Mouse (Mus musculus) ES-E14 (cell line): ENCODE measurements at regions not wholly inside any gene's neighbourhood (a gene's known extent, or its start where the extent isn't known, plus 50 kb on each side); places are given as distances from the start of the nearest gene placed in this dataset.

Source experiments
- DNase-seq: peaks from one replicate; pipeline ENCODE4 v3.0.0-alpha.2; 2013; ENCODE audit warnings: low read depth, low spot score
- H3K27ac ChIP-seq: 2 replicates; pipeline ENCODE4 v1.5.1; 2012; ENCODE audit warnings: low read depth, mild to moderate bottlenecking, low read length, moderate library complexity, mixed read lengths; ENCODE audit not compliant: poor library complexity, insufficient read depth, severe bottlenecking
- H3K36me3 ChIP-seq: 2 replicates; pipeline ENCODE4 v1.6.1; 2012; ENCODE audit warnings: mild to moderate bottlenecking, low read length, moderate library complexity, mixed read lengths; ENCODE audit not compliant: control insufficient read depth, poor library complexity, insufficient read depth, severe bottlenecking
- H3K4me1 ChIP-seq, 2 experiments: fragments of 150-350 bp in 1 of 2; sonication (generic) in 1 of 2; 2 replicates each; pipeline ENCODE4 v1.6.1; 2012; ENCODE audit warnings: low read length in 2 of 2, mild to moderate bottlenecking in 1 of 2, mixed read lengths in 1 of 2; ENCODE audit not compliant: control insufficient read depth in 2 of 2, insufficient read depth in 2 of 2, poor library complexity in 1 of 2
- H3K4me3 ChIP-seq, 2 experiments: fragments of 150-350 bp in 1 of 2; sonication (generic) in 1 of 2; 2 replicates each; pipeline ENCODE4 v1.5.1; 2012; ENCODE audit warnings: low read length in 2 of 2, low read depth in 1 of 2, mild to moderate bottlenecking in 1 of 2, mixed read lengths in 1 of 2; ENCODE audit not compliant: insufficient read depth in 1 of 2, poor library complexity in 1 of 2, severe bottlenecking in 1 of 2
- H3K9ac ChIP-seq: 2 replicates; pipeline ENCODE4 v1.6.1; 2012; ENCODE audit warnings: low read depth, mild to moderate bottlenecking, low read length, mixed read lengths; ENCODE audit not compliant: poor library complexity, insufficient read depth, severe bottlenecking
- H3K9me3 ChIP-seq: fragments of 150-350 bp; sonication (generic); 2 replicates; pipeline ENCODE4 v1.6.1; 2012; ENCODE audit warnings: low read depth, mild to moderate bottlenecking, low read length; ENCODE audit not compliant: control insufficient read depth, insufficient read depth
- CHD2 ChIP-seq: IDR thresholded peaks from 2 replicates; pipeline ENCODE4 v1.6.1; 2014; ENCODE audit warnings: mild to moderate bottlenecking, low read depth, low read length, inconsistent platforms
- HCFC1 ChIP-seq: IDR thresholded peaks from 2 replicates; pipeline ENCODE4 v1.6.1; 2012; ENCODE audit warnings: low read length, inconsistent platforms, borderline replicate concordance; ENCODE audit not compliant: insufficient read depth
- MAFK ChIP-seq: IDR thresholded peaks from 2 replicates; pipeline ENCODE4 v1.6.1; 2014; ENCODE audit warnings: mild to moderate bottlenecking, low read depth, low read length, inconsistent platforms; ENCODE audit not compliant: insufficient read depth
- ZC3H11A ChIP-seq: IDR thresholded peaks from 2 replicates; pipeline ENCODE4 v1.6.1; 2012; ENCODE audit warnings: low read depth, mild to moderate bottlenecking, inconsistent platforms, low read length, borderline replicate concordance
- ZNF384 ChIP-seq: IDR thresholded peaks from 2 replicates; pipeline ENCODE4 v1.6.1; 2012; ENCODE audit warnings: low read depth, low read length, inconsistent platforms
- in situ Hi-C, 2 experiments: fragments of 600-800 bp; cut with MboI; formaldehyde crosslinking; loops; one replicate each; pipeline ENCODE4 v1.15.1; 2025; ENCODE audit warnings: low sequenced_read_pairs in 2 of 2, inconsistent platforms in 1 of 2; ENCODE audit not compliant: unreplicated experiment in 2 of 2

DNA sequence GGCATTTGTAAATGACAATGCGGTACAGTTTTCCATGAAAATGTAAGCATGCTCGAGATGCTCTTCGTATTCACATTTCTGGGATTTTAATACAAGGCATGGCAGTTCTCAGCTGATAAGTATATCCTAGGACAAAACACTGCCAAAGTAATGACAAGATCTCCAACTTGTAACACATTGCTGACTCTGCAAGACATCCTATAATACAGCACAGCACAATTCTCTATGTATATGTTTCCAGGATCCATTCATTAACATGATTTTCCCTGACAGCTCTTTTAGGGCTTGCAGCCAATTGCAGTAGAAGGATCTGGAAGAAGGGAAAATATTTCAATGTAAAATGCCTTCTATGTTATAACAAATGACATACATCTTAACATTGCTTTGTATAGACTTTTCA lies 2346.1 kb upstream of the Gm12353 start:
- DNase-seq: no peak
- Histone ChIP-seq H3K9me3 (no peaks in the 10 kb centered on the region), H3K4me1 (no peaks in the 10 kb centered on the region), H3K9ac (no peak overlapping the region), H3K27ac (no peak overlapping the region), H3K36me3 (no peaks in the 10 kb centered on the region), H3K4me3 (no peak overlapping the region)
- in situ Hi-C loops: no loop called here
- TF ChIP-seq ZC3H11A: no peak
- TF ChIP-seq MAFK: no peak
- TF ChIP-seq ZNF384: no peak
- no peak for TF ChIP-seq CHD2
- no peak for TF ChIP-seq HCFC1

DNA sequence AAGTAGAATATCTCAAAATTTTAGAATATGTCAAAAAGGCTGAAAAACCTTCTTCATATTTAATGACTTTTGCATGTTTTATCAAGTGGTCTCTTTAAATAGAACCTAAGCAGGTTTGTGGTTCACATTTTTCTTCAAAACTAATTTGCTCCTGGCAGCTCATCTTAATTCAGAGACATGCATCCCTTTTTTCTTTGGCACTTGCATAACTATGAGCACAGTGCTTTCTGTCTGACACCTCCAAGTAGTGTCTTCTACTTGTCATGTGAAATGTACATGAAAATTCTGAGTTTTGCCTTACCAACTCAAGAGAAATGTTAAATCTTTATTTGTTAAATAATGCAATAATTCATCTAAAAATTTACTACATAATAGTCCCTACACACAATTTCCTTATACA lies 2343.5 kb upstream of the Gm12353 start:
- in situ Hi-C loops: no loop called here
- TF ChIP-seq CHD2: no peak
- Histone ChIP-seq H3K27ac (no peak overlapping the region), H3K9ac (no peak overlapping the region), H3K36me3 (no peaks in the 10 kb centered on the region), H3K9me3 (no peaks in the 10 kb centered on the region), H3K4me3 (no peak overlapping the region), H3K4me1 (no peaks in the 10 kb centered on the region)
- no peak for DNase-seq

DNA sequence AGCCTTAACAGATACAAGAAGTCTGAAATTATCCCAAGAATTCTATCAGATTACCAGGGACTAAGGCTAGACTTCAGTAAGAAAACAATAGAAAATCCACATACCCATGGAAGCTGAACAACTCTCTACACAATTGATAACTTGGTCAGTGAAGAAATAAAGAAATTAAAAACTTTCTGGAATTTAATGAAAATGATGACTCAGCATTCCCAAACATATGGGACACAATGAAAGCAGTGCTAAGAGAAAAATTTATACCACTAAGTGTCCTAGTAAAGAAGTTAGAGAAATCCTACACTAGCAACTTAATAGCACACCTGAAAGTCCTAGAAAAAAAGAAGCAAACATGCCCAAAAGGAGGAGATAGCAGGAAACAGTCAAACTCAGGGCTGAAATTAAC lies 2306.1 kb upstream of the Gm12353 start:
- no peak for DNase-seq
- H3K4me3 ChIP-seq: no peak overlapping the region
- H3K9ac ChIP-seq: no peak overlapping the region
- TF ChIP-seq MAFK (peak; percentile 95), CHD2 (no peak), ZC3H11A (no peak), HCFC1 (no peak), ZNF384 (no peak)
- H3K36me3 ChIP-seq: no peaks in the 10 kb centered on the region
- no peaks in the 10 kb centered on the region for H3K4me1 ChIP-seq
- H3K9me3 ChIP-seq: no peaks in the 10 kb centered on the region
- in situ Hi-C loops: no loop called here
- H3K27ac ChIP-seq: no peak overlapping the region

DNA sequence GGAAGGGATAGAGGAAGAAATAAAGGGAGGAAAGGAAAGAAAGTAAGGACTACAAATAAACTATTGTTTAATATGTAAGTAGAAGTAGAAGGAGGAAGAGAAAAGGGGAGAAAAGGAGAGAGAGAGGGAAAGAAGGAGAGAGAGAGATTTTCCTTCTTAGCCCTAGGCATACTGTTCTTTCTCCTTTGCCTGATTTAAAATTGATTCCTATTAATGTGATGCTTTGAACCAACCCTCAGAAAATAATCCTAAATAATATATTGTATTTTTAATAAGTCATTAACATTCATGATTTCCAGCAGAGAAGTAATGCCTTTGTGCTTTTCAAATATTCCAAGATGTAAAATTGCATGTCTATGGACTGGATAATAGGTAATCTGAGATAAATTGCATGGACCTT lies 2286.2 kb upstream of the Gm12353 start:
- Histone ChIP-seq H3K9me3 (no peaks in the 10 kb centered on the region), H3K4me1 (no peaks in the 10 kb centered on the region), H3K4me3 (no peak overlapping the region), H3K9ac (no peak overlapping the region), H3K27ac (no peak overlapping the region), H3K36me3 (no peaks in the 10 kb centered on the region)
- no peak for DNase-seq
- no peak for TF ChIP-seq ZC3H11A
- no peak for TF ChIP-seq ZNF384
- no peak for TF ChIP-seq HCFC1
- no peak for TF ChIP-seq MAFK
- in situ Hi-C loops: no loop called here

DNA sequence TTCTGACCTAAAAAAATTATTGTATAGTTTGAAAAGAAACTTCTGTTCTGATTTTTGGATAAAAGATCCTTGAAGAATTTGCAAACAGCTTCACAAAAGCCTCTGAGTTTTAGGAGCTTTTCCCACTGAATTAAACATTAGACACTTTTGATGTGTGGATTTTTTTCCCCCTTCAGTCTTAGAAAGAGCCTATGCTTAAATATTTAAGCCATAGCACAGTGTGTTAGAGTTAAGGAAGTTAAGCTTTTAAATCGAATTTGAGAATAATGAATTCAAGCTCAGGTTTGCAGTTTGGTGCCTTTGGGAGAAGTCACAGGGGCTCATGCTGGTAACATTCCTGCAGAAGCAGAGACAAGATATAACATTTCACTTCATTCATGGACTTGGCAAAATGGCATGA lies 2257.2 kb upstream of the Gm12353 start:
- in situ Hi-C loops: no loop called here
- Histone ChIP-seq H3K36me3 (no peaks in the 10 kb centered on the region), H3K9ac (no peak overlapping the region), H3K4me3 (no peak overlapping the region), H3K9me3 (no peaks in the 10 kb centered on the region), H3K4me1 (no peaks in the 10 kb centered on the region), H3K27ac (no peak overlapping the region)
- TF ChIP-seq ZC3H11A (no peak), CHD2 (no peak)
- DNase-seq: no peak
